ENCODE assay signal across 26 mouse cellular contexts in genomic region chr5:53436905-53437632, GRCm38 (mm10). TPM values are rescaled to one million over a fixed set of nuclear protein-coding genes. Genes with fewer than 3 reads are reported as not detected.
DNase-seq lines count a peak whose midpoint lies in the region; ATAC-seq and TF ChIP-seq lines count a peak whose summit lies in the region.
"Had no signal": no experiment of that assay in that cellular context is flagged by ENCODE, and none has a peak within 500 bp of the region (broad histone marks: within the 10 kb centered on the region; RNA-seq: fewer than 3 reads in every experiment).

No protein-coding gene starts in this region.

- WGBS in liver, postnatal 0 days (ENCODE audit: insufficient replicate concordance), result 53% methylated on average over 6 of the region's 6 CpGs
- 71% methylated on average over 6 of the region's 6 CpGs for whole genome bisulfite sequencing in liver, embryonic 11.5 days
- WGBS in macrophage (ENCODE audit: missing documents), result 64% methylated on average over 6 of the region's 6 CpGs

- H3K27ac ChIP-seq in liver, postnatal 0 days (ENCODE audit: low read depth), result no peak overlapping the region
- no peak overlapping the region for H3K27ac ChIP-seq in liver, embryonic 11.5 days (ENCODE audit: low read depth, low read length)
- peak overlapping the region; percentile 95 for H3K27ac ChIP-seq in macrophage
- H3K27ac ChIP-seq: forebrain, embryonic 15.5 days; heart, adult 2 months; heart, embryonic 13.5 days; hindbrain, embryonic 13.5 days; layer of hippocampus, adult 2 months; neural tube, embryonic 15.5 days had no signal

- H3K4me2 ChIP-seq in liver, postnatal 0 days (ENCODE audit: low read depth, low read length), result no peak overlapping the region
- no peak overlapping the region for H3K4me2 ChIP-seq in liver, embryonic 11.5 days
- H3K4me2 ChIP-seq: forebrain, embryonic 15.5 days; heart, embryonic 13.5 days; hindbrain, embryonic 13.5 days; neural tube, embryonic 15.5 days had no signal

- H3K79me2 ChIP-seq in macrophage (ENCODE audit: inconsistent target), result no peaks in the 10 kb centered on the region

- no peak overlapping the region for H3K9ac ChIP-seq in liver, postnatal 0 days (replicated peaks)
- no peak overlapping the region for H3K9ac ChIP-seq in liver, embryonic 11.5 days (ENCODE audit: low read depth, low read length)
- H3K9ac ChIP-seq: forebrain, embryonic 15.5 days; heart, embryonic 13.5 days; hindbrain, embryonic 13.5 days; neural tube, embryonic 15.5 days had no signal

- TF ChIP-seq EP300 in liver, postnatal 0 days (IDR thresholded peaks at IDR 0.05; ENCODE audit: low read depth), result no peak

- no peaks in the 10 kb centered on the region for H3K9me3 ChIP-seq in liver, postnatal 0 days (ENCODE audit: low read length)
- H3K9me3 ChIP-seq in liver, embryonic 11.5 days (ENCODE audit: control insufficient read depth, low read length), result no peaks in the 10 kb centered on the region
- H3K9me3 ChIP-seq: forebrain, embryonic 15.5 days; G1E; heart, embryonic 13.5 days; hindbrain, embryonic 13.5 days; neural tube, embryonic 15.5 days had no signal

- no peaks in the 10 kb centered on the region for H3K27me3 ChIP-seq in liver, postnatal 0 days (ENCODE audit: insufficient read depth, low read length)
- no peaks in the 10 kb centered on the region for H3K27me3 ChIP-seq in liver, embryonic 11.5 days (replicated peaks; ENCODE audit: control insufficient read depth, insufficient read depth, low read length)
- H3K27me3 ChIP-seq: forebrain, embryonic 15.5 days; hindbrain, embryonic 13.5 days; neural tube, embryonic 15.5 days; Patski had no signal

- no peak overlapping the region for H3K4me3 ChIP-seq in liver, postnatal 0 days (ENCODE audit: low read depth, low read length)
- H3K4me3 ChIP-seq in liver, embryonic 11.5 days (ENCODE audit: low read depth, low read length), result no peak overlapping the region
- no peak overlapping the region for H3K4me3 ChIP-seq in macrophage (ENCODE audit: inconsistent target)
- H3K4me3 ChIP-seq: forebrain, embryonic 15.5 days; heart, adult 2 months; heart, embryonic 13.5 days; hindbrain, embryonic 13.5 days; layer of hippocampus, adult 2 months; neural tube, embryonic 15.5 days had no signal

- no peak for TF ChIP-seq CTCF in liver, postnatal 0 days (IDR thresholded peaks at IDR 0.05; ENCODE audit: low read depth)

- DNase-seq in heart, adult 11 months, result peak; percentile 84
- DNase-seq in heart, postnatal 4 days, result no peak
- DNase-seq in liver, postnatal 0 days, result peak; percentile 18
- no peak for DNase-seq in liver, embryonic 11.5 days (ENCODE audit: low spot score)
- DNase-seq in layer of hippocampus, postnatal 10 days (ENCODE audit: low spot score in 2 of 2), result no peak
- no peak for DNase-seq in cerebellum, adult 8-10 months
- DNase-seq: cerebellum, adult 18-20 months; cerebellum, postnatal 36 days; gastrocnemius, postnatal 14 days; heart, adult 2 months; kidney, adult 9 months; kidney, postnatal 25 days; layer of hippocampus, postnatal 36 days; lung, adult 2 months; lung, postnatal 14 days; right cerebral cortex, adult 18-20 months had no signal

- H3K36me3 ChIP-seq in liver, postnatal 0 days (replicated peaks; ENCODE audit: insufficient read depth, low read length), result no peaks in the 10 kb centered on the region
- no peaks in the 10 kb centered on the region for H3K36me3 ChIP-seq in liver, embryonic 11.5 days (ENCODE audit: control insufficient read depth, insufficient read depth, low read length)
- no peaks in the 10 kb centered on the region for H3K36me3 ChIP-seq in macrophage (ENCODE audit: inconsistent target)
- H3K36me3 ChIP-seq: forebrain, embryonic 15.5 days; G1E; heart, embryonic 13.5 days; hindbrain, embryonic 13.5 days; neural tube, embryonic 15.5 days had no signal

- H3K4me1 ChIP-seq in liver, postnatal 0 days (ENCODE audit: insufficient read depth), result no peaks in the 10 kb centered on the region; the same call in 1 of the 2 replicates
- H3K4me1 ChIP-seq in liver, embryonic 11.5 days (replicated peaks; ENCODE audit: control insufficient read depth, insufficient read depth, low read length), result no peaks in the 10 kb centered on the region
- H3K4me1 ChIP-seq: forebrain, embryonic 15.5 days; hindbrain, embryonic 13.5 days; neural tube, embryonic 15.5 days had no signal

- peak; percentile 45 for ATAC-seq in liver, postnatal 0 days
- ATAC-seq in liver, embryonic 11.5 days (replicated peaks; ENCODE audit: low FRiP score), result no peak
- no peak for ATAC-seq in frontal cortex, adult (ENCODE audit: low TSS enrichment)
- ATAC-seq: forebrain, embryonic 15.5 days; midbrain, embryonic 16.5 days; Patski had no signal

RNA-seq across cellular contexts. Expression of gene Rbpj, which starts 28.9 kb away (rescaled TPM):
- total RNA-seq in heart, postnatal 4 days (2021), result 10 to 100 TPM; 36.7 to 42.4 TPM
- 6.1 and 6.4 TPM in 2 replicates for polyA plus RNA-seq in liver, postnatal 0 days (2015; fragmentation: Nextera tagmentation; extraction: Ambion mirVana)
- polyA plus RNA-seq in liver, embryonic 11.5 days (2014; fragmentation: Nextera tagmentation; extraction: Ambion mirVana), result 21.6 and 27.0 TPM in 2 replicates
- total RNA-seq in macrophage (2018; cell fraction: chromatin; rRNA removed), result 100 to 1,000 TPM in 25 of 26 experiments, 10 to 100 TPM in 1; 85.3 to 805 (median 258) TPM
- total RNA-seq in macrophage (2018; cell fraction: cytosol; rRNA removed), result 100 to 1,000 TPM in 6 of 26 experiments, 10 to 100 TPM in 20; 45.2 to 178 (median 60.2) TPM
- total RNA-seq in macrophage (2018; cell fraction: nucleus; rRNA removed), result 100 to 1,000 TPM; 101 to 429 (median 216) TPM
- 31.2 to 90.6 TPM (median 32.9 TPM) in 3 replicates for polyA plus RNA-seq in macrophage (2018)
- 10 to 100 TPM; 20.3 to 25.8 TPM for total RNA-seq in layer of hippocampus, postnatal 10 days (2021)

Comparison
In these comparisons a context has a peak if more than half of its experiments do, and no peak if none do; other contexts are left out.
1. DNase-seq: peak in heart, adult 11 months (single experiment) and liver, postnatal 0 days (single experiment); none in heart, postnatal 4 days (single experiment), liver, embryonic 11.5 days (single experiment), layer of hippocampus, postnatal 10 days (0 of 2) and cerebellum, adult 8-10 months (single experiment).